Mouse (Mus musculus) lung, postnatal 0 days (tissue): Measurements from ENCODE around the gene Dlgap4.

Experiments used
- CTCF ChIP-seq: IDR thresholded peaks from 2 replicates; pipeline ENCODE4 v1.5.1; 2016; ENCODE audit warnings: antibody characterized with exemption, mild to moderate bottlenecking
- EP300 ChIP-seq: IDR thresholded peaks from 2 replicates; pipeline ENCODE4 v1.6.1; 2016; ENCODE audit warnings: antibody characterized with exemption, mild to moderate bottlenecking, control low read depth

- TF ChIP-seq CTCF (no peak), EP300 (no peak)
These were observed 167.8 kb downstream of the Dlgap4 start for GRCm38 (mm10) chr2:156781281-156781680.
